In genomic region chr1:128803433-128804060, GRCm38 (mm10) we compare ENCODE assay signal across 9 mouse cellular contexts.
DNase-seq lines count a peak whose midpoint lies in the region; ATAC-seq lines count a peak whose summit lies in the region.
"Had no signal": no experiment of that assay in that cellular context is flagged by ENCODE, and none has a peak within 500 bp of the region (broad histone marks: within the 10 kb centered on the region; RNA-seq: fewer than 3 reads in every experiment).

No protein-coding gene starts in this region.

- H3K36me3 ChIP-seq in kidney, embryonic 16.5 days (ENCODE audit: insufficient read depth, low read length): no peaks in the 10 kb centered on the region
- no peaks in the 10 kb centered on the region for H3K36me3 ChIP-seq in embryonic facial prominence, embryonic 14.5 days (ENCODE audit: control insufficient read depth, insufficient read depth, low read length)
- no peaks in the 10 kb centered on the region for H3K36me3 ChIP-seq in hindbrain, embryonic 10.5 days
- H3K36me3 ChIP-seq: limb, embryonic 12.5 days had no signal

- H3K4me3 ChIP-seq in kidney, embryonic 16.5 days (ENCODE audit: low read length): no peak overlapping the region
- no peak overlapping the region for H3K4me3 ChIP-seq in embryonic facial prominence, embryonic 14.5 days (ENCODE audit: low read depth, low read length)
- no peak overlapping the region for H3K4me3 ChIP-seq in hindbrain, embryonic 10.5 days
- H3K4me3 ChIP-seq: limb, embryonic 12.5 days had no signal

- no peak for DNase-seq in kidney, postnatal 36 days
- peak; percentile 39 for DNase-seq in embryonic facial prominence, embryonic 14.5 days (ENCODE audit: low spot score)
- DNase-seq in hindbrain, embryonic 10.5 days (ENCODE audit: low spot score): peak; percentile 47
- peak; percentile 54 to 81 for DNase-seq in lung, postnatal 4 days
- no peak for DNase-seq in layer of hippocampus, adult 9-11 months
- DNase-seq in layer of hippocampus, adult 9-10 months (ENCODE audit: low spot score): no peak
- DNase-seq in cerebellum, adult 11 months: no peak

- peak overlapping the region; percentile 40 for H3K27ac ChIP-seq in kidney, embryonic 16.5 days (ENCODE audit: low read length)
- H3K27ac ChIP-seq in embryonic facial prominence, embryonic 14.5 days (replicated peaks; ENCODE audit: low read depth, low read length): no peak overlapping the region
- H3K27ac ChIP-seq in hindbrain, embryonic 10.5 days: peak overlapping the region; percentile 84
- H3K27ac ChIP-seq: limb, embryonic 12.5 days had no signal

- H3K4me1 ChIP-seq in kidney, embryonic 16.5 days (ENCODE audit: insufficient read depth, low read length): peaks cover 17% of the 10 kb centered on the region
- H3K4me1 ChIP-seq in embryonic facial prominence, embryonic 14.5 days (ENCODE audit: control insufficient read depth, insufficient read depth, low read length): peaks cover 4% of the 10 kb centered on the region; the same call in 1 of the 2 replicates
- H3K4me1 ChIP-seq in hindbrain, embryonic 10.5 days (replicated peaks): peaks cover 42% of the 10 kb centered on the region

- H3K9ac ChIP-seq in kidney, embryonic 16.5 days (replicated peaks; ENCODE audit: low read length): no peak overlapping the region; the same call in 1 of the 2 replicates
- H3K9ac ChIP-seq in embryonic facial prominence, embryonic 14.5 days (ENCODE audit: low read depth, low read length): no peak overlapping the region
- H3K9ac ChIP-seq: limb, embryonic 12.5 days had no signal

- H3K27me3 ChIP-seq in kidney, embryonic 16.5 days (ENCODE audit: insufficient read depth, low read length): 0 out of 2 replicates have a peak, but pooled peaks cover 5% of the 10 kb centered on the region
- H3K27me3 ChIP-seq in embryonic facial prominence, embryonic 14.5 days (replicated peaks; ENCODE audit: control insufficient read depth, insufficient read depth, low read length): no peaks in the 10 kb centered on the region; the same call in 1 of the 2 replicates
- H3K27me3 ChIP-seq in hindbrain, embryonic 10.5 days (ENCODE audit: insufficient read depth, poor library complexity, severe bottlenecking): peaks cover 3% of the 10 kb centered on the region; the same call in 1 of the 2 replicates

- no peaks in the 10 kb centered on the region for H3K9me3 ChIP-seq in kidney, embryonic 16.5 days (ENCODE audit: low read length)
- no peaks in the 10 kb centered on the region for H3K9me3 ChIP-seq in embryonic facial prominence, embryonic 14.5 days (ENCODE audit: control insufficient read depth, low read length)
- H3K9me3 ChIP-seq in hindbrain, embryonic 10.5 days: no peaks in the 10 kb centered on the region
- H3K9me3 ChIP-seq: limb, embryonic 12.5 days had no signal

- peak; percentile 85 for ATAC-seq in kidney, embryonic 16.5 days (ENCODE audit: low FRiP score, low TSS enrichment)
- ATAC-seq in embryonic facial prominence, embryonic 14.5 days (ENCODE audit: low read depth): peak; percentile 17; the same call in 1 of the 2 replicates

- H3K4me2 ChIP-seq in kidney, embryonic 16.5 days (replicated peaks; ENCODE audit: low read depth, low read length): no peak overlapping the region
- H3K4me2 ChIP-seq in embryonic facial prominence, embryonic 14.5 days (ENCODE audit: low read depth, low read length): peak overlapping the region; percentile 8; the same call in 1 of the 2 replicates
- H3K4me2 ChIP-seq: limb, embryonic 12.5 days had no signal

- WGBS in kidney, embryonic 16.5 days: 38% methylated on average over 9 of the region's 9 CpGs
- WGBS in embryonic facial prominence, embryonic 14.5 days: 35% methylated on average over 9 of the region's 9 CpGs
- WGBS in hindbrain, embryonic 10.5 days: 25% methylated on average over 9 of the region's 9 CpGs

Comparison
In these comparisons a context has a peak if more than half of its experiments do, and no peak if none do; other contexts are left out.
1. DNase-seq: peak in embryonic facial prominence, embryonic 14.5 days (single experiment), hindbrain, embryonic 10.5 days (single experiment) and lung, postnatal 4 days (2 of 2); none in kidney, postnatal 36 days (0 of 2), layer of hippocampus, adult 9-11 months (single experiment), layer of hippocampus, adult 9-10 months (single experiment) and cerebellum, adult 11 months (single experiment).